Mouse (Mus musculus) thymus, postnatal 36 days (tissue): ENCODE data around the gene Tspan9.
A peak's percentile ranks its signal among the peaks of the same experiment; 100 is the strongest.

ENCODE experiments used
- DNase-seq, 2 experiments: peaks; one replicate each; pipeline ENCODE4 v3.0.0; 2022; ENCODE audit warnings: mixed read lengths in 2 of 2

The Tspan9 gene

GRCm38 (mm10) chr6:127978941-127979340 is 164.5 kb downstream of the Tspan9 start:
- DNase-seq: no peak

- no peak for DNase-seq
These were observed 166.7 kb downstream of the Tspan9 start for GRCm38 (mm10) chr6:127976695-127977094.

GRCm38 (mm10) chr6:127974000-127974399 is 169.4 kb downstream of the Tspan9 start:
- no peak for DNase-seq

- no peak for DNase-seq
These were observed 169.8 kb downstream of the Tspan9 start for GRCm38 (mm10) chr6:127973553-127973952.

GRCm38 (mm10) chr6:127971931-127972330 is 171.5 kb downstream of the Tspan9 start:
- no peak for DNase-seq

- DNase-seq: no peak
These were observed 172.5 kb downstream of the Tspan9 start for GRCm38 (mm10) chr6:127970848-127971247.

GRCm38 (mm10) chr6:127970120-127970519 is 173.3 kb downstream of the Tspan9 start:
- peak; percentile 69 to 73 for DNase-seq

- DNase-seq: no peak
These were observed 173.7 kb downstream of the Tspan9 start for GRCm38 (mm10) chr6:127969709-127970108.

GRCm38 (mm10) chr6:127965497-127965896 is 177.9 kb downstream of the Tspan9 start:
- DNase-seq: no peak

GRCm38 (mm10) chr6:127960203-127960602 is 183.2 kb downstream of the Tspan9 start:
- DNase-seq: no peak

GRCm38 (mm10) chr6:127956172-127956571 is 187.2 kb downstream of the Tspan9 start:
- DNase-seq: no peak

GRCm38 (mm10) chr6:127953071-127953470 is 190.3 kb downstream of the Tspan9 start:
- DNase-seq: no peak

- DNase-seq: no peak
These were observed 193.5 kb downstream of the Tspan9 start for GRCm38 (mm10) chr6:127949885-127950284.

- no peak for DNase-seq
These were observed 194.7 kb downstream of the Tspan9 start for GRCm38 (mm10) chr6:127948656-127949055.

GRCm38 (mm10) chr6:127945725-127946124 is 197.7 kb downstream of the Tspan9 start:
- peak; percentile 33 to 50 for DNase-seq

GRCm38 (mm10) chr6:127942421-127942820 is 201.0 kb downstream of the Tspan9 start:
- DNase-seq: no peak

- no peak for DNase-seq
These were observed 208.3 kb downstream of the Tspan9 start for GRCm38 (mm10) chr6:127935105-127935504.

GRCm38 (mm10) chr6:127933841-127934240 is 209.6 kb downstream of the Tspan9 start:
- no peak for DNase-seq

- DNase-seq: no peak
These were observed 210.7 kb downstream of the Tspan9 start for GRCm38 (mm10) chr6:127932697-127933096.

GRCm38 (mm10) chr6:127928682-127929081 is 214.7 kb downstream of the Tspan9 start:
- no peak for DNase-seq

- no peak for DNase-seq
These were observed 217.5 kb downstream of the Tspan9 start for GRCm38 (mm10) chr6:127925915-127926314.

GRCm38 (mm10) chr6:127924750-127925149 is 218.6 kb downstream of the Tspan9 start:
- DNase-seq: no peak

GRCm38 (mm10) chr6:127923296-127923695 is 220.1 kb downstream of the Tspan9 start:
- DNase-seq: no peak

GRCm38 (mm10) chr6:127921996-127922395 is 221.4 kb downstream of the Tspan9 start:
- DNase-seq: no peak

GRCm38 (mm10) chr6:127920652-127921051 is 222.7 kb downstream of the Tspan9 start:
- peak; percentile 40 to 48 for DNase-seq

- DNase-seq: no peak
These were observed 223.9 kb downstream of the Tspan9 start for GRCm38 (mm10) chr6:127919491-127919890.
